Mouse (Mus musculus): ENCODE results near the gene Pik3c2b. TPM values are rescaled to one million over a fixed set of nuclear protein-coding genes. Genes with fewer than 3 reads are reported as not detected.

The Pik3c2b gene
- total RNA-seq, 2 experiments from 2014 or later: 22.7 to 24.3 TPM

DNA sequence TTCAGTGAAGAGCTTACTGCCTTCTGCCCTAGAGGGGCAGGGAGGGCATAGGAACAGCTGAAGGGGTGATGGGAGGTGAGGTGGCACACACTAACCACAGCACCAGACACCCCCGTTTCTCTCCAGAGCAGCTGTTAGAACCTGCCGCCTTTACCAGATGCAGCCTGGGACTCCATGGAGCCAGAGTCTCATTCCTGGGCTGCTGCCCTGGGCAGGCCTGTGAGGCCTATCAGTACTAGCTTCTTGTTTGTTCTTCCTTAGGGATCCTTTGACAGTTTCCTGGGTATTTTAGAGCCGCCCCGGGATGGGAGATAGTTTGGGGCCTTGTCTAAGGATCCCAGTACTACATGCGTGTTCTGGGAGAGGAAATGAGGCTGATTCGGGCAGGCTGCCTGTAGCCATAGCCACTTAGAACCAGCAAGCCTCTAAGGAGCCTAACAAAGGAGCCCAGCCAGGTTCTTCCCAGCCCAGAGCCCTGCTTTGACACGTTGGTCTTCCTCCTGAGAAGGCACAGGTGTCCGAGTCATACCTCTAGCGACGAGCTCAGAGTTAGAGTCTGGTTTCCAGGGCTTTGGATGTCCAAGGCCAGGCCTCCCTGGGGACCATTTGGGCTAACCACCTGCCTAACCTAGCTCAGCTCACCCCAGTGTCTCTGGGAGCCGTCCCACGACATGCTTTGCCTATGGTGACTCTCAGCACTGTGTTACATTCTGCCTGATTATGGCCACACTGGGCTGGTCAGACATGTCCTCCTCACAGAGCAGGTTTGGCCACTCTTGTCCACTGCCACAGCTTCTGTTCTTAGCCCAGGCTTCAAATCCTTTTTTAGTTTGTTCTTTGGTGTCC, 24.0 kb downstream of the Pik3c2b start:
- intact Hi-C loops (cut with DNase I): loop anchor here (2.0 kb wide), 1 partner anchor 23 kb away; no protein-coding TSS in a partner anchor
- peak in 1 of 2 experiments; percentile 50 for DNase-seq

DNA sequence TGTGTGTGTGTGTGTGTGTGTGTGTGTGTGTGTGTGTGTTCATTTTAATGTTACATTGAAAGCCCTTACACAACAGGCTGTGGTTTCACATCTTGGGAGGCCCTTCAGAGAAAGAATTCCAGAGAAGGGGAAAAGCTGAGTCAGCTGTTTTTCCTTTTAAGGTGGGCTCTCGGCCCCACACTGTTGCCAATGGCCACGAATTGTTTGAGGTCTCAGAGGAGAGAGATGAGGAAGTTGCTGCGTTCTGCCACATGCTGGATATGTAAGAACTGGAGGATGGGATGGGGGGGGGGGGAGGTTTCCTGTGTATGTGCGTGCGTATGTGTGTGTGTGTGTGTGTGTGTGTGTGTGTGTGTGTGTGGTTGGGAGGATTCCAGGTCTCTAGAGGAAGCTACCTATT, 24.7 kb downstream of the Pik3c2b start:
- intact Hi-C loops (cut with DNase I): no loop called here
- no peak for DNase-seq

DNA sequence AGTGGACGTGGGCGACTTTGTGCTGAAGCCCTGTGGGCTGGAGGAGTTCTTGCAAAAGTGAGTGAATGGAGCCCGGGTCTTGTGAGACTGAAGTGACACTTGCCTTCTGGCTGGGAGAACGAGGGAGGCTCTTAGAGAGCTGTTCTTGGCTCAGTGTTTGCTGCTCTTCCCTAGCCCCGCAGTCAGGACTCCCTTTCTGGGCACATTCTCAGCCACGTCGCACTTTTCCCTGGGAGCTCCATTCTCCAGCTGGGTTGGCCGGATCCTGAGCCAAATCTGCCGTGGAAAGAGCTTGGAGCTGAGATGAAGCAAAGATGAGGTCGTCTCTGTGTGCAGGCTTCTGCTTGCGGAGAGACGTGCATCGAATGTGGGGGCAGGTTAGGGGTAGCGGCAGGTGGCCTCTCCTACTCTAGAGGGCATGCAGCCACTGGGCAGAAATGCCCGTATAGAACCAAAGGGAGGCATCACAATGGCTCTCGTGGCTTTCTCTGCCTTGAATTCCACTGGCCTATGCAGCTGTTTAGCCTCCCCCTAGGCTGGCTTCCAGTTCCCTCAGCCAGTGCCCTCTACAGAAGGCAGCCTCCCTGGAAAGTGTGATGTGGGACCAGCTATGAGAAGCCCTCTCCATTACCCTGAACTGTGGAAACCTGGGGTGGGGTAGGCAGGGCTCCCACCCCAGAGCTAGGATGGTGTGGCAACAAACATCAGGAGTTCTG, 26.4 kb downstream of the Pik3c2b start:
- DNase-seq: peak; percentile 65 to 72
- intact Hi-C loops (cut with DNase I): no loop called here

DNA sequence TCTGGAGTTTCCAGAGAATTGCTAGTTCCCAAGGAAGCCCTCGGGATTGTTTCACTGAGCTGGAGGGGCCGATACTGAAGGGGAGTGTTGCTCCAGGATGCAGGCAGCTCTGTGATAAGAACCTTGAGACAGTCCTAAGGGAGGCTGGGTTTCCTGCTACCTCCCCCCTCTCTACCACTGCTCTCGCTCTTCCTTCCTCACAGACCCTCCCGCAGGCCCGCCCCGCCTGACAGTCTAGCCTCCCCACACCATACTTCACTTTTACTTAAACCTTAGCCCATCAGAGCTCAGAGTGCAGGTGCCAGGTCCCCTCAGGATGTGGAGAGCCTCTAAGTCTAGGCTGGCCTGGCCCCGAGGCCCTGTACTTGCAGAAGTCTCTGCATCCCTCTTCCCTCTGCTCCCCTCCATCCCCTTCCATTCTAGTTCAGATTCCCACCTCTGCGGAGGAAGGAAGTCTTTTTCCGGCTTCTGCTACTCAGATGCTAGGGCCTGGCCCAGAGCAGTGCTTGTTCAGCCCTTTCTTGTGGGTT, 27.9 kb downstream of the Pik3c2b start:
- intact Hi-C loops (cut with DNase I): loop anchor here (1.0 kb wide), 1 partner anchor 12 kb away; no protein-coding TSS in a partner anchor
- DNase-seq: peak; percentile 48 to 53

DNA sequence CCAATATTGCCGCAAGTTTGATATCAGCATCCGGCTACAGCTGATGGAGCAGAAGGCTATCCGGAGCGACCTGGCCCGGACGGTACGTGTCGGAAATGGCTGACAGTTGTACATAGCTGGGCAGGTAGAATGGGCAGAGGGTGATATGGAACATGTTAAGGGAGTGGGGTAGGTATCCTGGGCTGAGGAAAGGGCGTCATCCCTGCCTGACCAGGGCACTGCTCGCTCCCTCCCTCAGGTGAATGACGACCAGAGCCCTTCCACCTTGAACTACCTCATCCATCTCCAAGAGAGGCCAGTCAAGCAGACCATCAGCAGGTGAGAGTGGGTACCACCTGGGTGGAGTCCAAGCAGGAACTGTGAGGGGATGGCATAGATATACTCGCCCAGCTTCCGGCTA, 29.1 kb downstream of the Pik3c2b start:
- intact Hi-C loops (cut with DNase I): no loop called here
- no peak for DNase-seq

DNA sequence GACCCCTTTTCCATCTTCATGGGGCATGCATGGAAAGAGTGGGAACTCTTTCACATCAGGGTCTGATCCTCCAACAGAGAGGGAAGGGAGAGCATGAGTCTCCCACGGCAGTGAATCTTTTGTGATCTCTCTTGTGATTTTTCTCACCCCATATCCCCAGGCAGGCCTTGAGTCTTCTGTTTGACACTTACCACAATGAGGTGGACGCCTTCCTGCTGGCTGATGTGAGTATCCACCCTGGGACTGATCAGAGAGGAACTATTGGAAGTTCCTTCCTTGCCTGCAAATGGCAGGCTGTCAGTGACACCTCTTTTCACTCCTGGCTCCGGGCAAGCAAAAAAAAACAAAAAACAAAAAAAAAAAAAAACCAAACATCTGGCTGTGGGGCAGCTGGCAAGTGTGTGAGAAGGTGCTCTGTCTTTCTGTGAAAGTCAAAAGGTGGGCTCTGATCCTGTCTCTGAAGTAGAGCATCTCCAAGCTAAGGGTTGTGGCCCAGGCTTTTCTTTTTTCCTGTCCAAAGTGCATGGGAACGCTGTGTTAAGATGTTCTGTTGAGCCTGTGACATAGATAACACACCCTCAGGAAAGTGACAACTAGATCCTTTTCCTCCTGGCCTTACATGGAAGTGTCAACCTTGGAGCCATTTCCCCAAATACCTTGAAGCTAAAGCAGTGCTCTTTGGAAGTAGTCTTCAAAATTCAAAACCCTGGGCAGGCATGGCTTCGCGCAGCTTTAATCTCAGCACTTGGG, 30.4 kb downstream of the Pik3c2b start:
- DNase-seq: no peak
- intact Hi-C loops (cut with DNase I): no loop called here

DNA sequence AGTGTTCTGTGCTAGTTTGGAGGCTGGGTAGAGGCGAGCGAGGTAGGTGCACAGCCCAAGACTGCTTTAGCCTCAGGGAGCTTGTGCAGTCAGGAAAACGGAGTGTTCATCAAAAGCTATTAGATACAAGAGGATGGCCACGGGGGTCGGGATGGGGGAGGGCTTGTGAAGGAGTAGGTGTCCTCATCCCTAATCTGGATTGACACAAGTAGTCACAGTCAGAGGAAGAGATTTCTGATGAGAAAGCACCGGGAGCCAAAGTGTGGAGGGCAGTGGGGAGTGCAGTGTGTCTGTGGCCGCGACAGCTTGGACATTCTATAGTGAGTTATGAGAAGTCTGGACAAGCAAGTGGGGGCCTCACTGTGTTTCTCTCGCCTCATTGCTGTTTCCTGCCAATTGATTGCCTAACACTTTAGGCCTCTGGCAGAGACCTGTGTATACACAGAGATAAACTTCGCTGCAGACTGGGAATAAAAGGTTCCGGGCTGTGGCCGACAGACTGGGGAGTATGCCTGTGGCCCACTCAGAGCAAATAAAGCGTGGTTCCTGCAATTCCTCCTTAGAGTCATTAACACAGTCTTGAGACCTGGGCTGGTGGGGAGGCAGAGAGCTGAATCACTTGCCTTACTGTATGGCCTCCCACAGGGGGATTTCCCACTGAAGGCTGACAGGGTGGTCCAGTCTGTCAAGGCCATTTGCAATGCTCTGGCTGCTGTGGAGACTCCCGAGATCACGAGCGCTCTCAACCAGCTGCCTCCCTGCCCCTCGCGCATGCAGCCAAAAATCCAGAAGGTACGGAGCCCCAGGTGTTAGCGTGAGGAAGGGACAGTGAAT, 31.4 kb downstream of the Pik3c2b start:
- DNase-seq: peak; percentile 55 to 64
- intact Hi-C loops (cut with DNase I): no loop called here

DNA sequence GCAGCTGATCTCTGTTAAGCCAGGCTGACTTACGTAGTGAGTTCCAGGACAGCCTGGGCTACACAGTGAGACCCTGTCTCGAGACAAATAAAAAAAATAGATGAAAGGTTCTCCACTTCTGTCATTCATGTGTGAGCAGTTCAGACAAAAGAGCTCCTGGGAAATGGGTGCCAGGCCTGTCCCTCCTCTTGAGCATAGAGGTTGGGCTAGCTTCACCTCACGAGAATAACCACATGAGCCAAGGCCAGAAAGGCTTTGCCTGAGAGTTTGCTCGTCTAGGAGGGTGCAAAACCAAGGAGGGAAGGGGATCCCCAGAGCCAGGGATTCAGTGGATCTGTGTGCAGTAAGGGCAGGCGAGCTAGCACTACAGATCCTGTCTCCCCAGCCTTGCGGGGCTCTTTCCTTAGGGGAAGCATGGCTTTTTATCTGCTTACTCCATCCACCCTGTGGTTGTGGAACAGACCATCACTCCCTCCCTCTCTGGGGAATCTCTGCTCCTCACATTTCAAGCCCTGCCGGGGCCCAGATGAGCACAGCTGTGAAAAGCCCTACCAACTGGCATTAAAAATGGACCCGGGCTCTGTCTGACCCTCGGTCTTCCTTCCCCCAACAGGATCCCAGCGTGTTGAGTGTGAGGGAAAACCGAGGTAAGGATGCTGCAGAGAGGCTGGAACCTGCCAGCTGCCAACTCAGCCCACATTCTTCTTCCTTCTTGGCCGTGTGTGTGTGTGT, 32.3 kb downstream of the Pik3c2b start:
- intact Hi-C loops (cut with DNase I): no loop called here
- peak in 1 of 2 experiments; percentile 53 for DNase-seq

DNA sequence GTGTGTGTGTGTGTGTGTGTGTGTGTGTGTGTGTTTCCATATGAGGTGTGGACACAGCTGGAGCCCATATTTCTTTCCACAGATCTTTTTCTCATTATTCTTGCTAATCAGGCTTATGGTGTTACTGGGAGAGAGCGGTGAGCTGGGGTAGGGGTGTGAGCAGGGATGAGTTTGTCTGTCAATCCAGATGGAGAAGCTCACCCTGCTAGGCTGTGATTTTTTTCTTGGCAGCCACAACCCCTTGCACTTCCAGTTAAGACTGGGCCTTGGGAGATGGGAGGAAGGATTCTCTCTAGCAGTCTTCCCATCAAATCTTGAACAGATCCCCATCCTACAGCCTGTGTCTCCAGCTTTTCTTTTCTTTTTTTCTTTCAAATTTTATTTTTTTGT, 32.9 kb downstream of the Pik3c2b start:
- intact Hi-C loops (cut with DNase I): no loop called here
- no peak for DNase-seq

DNA sequence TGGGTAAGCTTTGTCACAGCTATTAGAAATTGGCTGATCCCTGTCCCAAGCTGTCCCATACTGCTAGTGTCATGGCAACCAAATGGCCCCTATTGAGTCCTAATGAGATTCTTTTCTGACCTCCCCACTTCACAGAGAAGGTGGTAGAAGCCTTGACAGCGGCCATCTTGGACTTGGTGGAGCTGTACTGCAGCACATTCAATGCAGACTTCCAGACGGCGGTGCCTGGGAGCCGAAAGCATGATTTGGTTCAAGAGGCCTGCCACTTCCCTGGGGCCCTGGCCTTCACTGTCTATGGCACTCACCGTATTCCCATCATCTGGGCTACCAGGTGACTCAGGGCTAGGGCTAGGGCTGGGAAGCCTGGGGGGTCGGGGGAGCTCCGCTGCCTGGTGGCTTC, 34.0 kb downstream of the Pik3c2b start:
- intact Hi-C loops (cut with DNase I): no loop called here
- no peak for DNase-seq

DNA sequence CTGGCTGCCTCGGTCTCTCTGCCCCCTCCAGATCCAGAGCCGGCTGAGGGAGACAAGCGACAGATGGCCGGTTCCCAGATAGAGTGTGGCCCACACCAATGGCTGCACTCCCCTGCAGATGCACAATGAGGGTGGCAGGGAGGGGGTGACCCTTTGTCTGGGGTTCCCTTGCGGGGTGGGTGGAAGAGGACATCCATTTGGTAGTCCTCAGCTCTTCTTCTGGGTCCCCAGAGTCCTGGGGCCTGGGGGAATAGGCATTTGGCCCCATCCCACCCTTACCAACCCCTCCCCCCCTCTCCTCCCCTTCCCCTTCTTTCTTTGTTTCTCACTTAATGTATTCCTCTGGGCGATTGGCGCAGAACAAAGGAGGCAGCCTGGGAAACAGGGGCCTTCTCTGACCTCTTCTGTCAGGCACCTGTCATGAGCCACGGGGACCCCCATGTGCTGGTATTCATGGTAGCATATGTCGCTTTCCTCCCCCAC, 34.7 kb downstream of the Pik3c2b start:
- intact Hi-C loops (cut with DNase I): no loop called here
- no peak for DNase-seq

DNA sequence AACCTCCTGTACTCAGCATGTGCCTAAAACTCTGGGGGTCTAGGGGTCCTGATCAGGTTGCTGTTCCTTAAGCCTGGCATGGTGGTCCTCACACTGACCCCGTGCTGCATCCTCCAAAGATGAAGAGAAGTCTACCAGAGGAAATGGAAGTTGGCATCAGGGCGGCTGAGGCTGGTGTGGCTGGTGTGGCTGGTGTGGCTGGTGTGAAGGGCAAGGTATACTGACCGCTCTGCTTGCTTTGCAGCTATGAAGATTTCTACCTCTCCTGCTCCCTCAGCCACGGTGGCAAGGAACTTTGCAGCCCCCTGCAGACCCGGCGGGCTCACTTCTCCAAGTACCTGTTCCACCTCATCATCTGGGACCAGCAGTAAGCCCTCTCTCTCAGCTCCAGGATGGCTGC, 35.2 kb downstream of the Pik3c2b start:
- intact Hi-C loops (cut with DNase I): no loop called here
- DNase-seq: no peak

DNA sequence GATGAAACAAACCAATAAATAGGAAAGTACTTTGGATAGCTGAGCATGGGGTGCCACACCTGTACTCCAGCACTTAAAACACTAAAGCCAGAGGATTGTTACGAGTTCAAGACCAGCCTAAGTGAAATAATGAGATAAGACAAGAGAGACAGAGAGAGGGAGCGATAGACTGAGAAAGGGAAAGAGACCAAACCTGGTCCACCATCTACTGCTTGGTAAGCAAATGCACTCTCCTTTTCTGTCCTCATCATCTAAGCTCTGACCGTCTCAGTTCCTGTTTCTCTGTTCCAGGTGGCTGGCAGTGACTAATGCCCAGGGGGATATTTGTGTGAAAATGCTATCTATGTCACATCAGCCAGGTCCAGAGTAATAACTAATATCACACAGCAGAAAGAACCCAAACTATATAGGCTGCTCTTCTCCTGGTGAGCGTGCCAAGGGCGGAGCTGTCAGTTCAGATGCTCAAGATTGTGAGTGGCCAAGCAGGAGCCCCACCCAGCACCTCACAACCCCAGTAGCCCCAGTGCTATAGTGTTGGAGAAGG, 37.6 kb downstream of the Pik3c2b start:
- DNase-seq: no peak
- intact Hi-C loops (cut with DNase I): no loop called here

DNA sequence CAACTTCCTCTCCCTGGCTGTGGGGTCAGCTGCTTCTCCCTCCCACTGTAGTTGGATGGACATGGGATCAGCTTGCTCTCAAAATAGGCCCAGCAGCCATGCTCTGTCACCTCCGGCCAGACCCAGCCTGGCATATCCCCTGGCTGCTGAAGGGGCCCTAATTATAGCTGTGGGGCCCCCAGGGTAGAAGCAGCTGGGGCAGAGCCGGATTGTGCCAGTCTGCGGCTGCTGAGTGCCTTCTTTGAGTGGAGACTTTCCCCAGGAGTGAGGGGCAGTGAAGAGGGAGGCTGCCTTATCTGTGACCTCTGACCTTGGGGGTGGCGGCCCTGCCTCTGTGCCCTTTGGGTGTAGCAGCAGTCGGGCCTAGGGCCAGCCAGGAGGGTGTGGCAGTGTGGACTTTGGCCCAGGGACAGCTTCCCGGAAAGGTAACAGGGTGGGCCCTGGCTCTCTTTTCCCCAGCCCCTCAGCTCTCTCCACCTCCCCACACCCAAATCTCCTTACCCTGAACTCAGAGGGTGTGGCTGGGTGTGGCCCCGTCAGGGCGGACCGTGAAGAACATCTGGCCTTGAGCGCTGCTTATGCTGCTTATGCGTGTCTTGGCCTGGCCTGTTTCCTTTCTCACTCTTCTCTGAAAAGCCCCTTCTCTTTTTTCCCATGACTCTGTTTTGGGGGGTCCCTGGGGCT, 38.6 kb downstream of the Pik3c2b start:
- DNase-seq: peak; percentile 56 to 61
- intact Hi-C loops (cut with DNase I): no loop called here

DNA sequence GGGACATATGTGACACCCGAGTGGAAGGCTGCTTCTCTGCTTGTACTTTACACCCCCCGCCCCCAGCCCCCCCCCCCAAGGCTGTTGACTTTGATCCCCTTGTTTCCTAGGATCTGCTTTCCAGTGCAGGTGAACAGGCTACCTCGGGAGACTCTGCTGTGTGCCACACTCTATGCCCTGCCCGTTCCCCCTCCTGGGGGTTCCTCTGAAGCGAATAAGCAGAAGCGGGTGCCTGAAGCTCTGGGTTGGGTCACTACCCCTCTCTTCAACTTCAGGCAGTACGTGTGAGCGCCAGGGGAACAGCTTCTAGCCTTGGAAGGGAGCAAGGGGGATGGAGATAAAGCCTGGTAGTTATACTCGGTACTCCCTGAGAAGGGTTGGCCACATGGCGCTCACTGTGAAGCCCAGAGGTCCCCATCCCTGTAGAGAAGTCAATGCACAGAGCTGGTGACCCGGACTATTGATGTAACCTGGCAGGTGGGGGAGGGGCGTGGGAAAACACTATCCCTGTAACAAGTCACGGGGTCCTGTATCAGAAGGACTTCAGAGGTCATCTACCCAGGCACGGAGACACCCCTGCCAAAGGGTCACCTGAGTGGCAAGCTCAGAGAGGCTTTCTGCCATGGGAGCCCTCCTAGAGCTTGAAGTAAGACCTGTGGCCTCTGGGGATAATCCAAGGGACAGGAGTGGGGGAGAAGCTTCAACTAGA, 39.4 kb downstream of the Pik3c2b start:
- intact Hi-C loops (cut with DNase I): loop anchor here (1.0 kb wide), 1 partner anchor 12 kb away; no protein-coding TSS in a partner anchor
- no peak for DNase-seq

DNA sequence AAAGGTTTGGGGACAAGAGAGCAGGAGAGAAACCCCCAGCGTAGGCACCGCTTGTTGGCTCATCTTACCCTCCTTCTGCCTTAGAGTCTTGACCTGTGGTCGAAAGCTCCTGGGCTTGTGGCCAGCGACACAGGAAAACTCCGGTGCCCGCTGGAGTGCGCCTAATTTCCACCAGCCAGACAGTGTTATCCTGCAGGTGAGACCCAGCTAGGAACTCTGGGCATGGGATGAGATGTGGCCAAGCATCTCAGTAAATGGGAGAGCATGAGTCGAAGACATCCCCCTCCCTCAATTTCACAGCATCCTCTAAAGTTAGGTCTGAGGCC, 39.9 kb downstream of the Pik3c2b start:
- intact Hi-C loops (cut with DNase I): loop anchor here (1.0 kb wide), 1 partner anchor 12 kb away; no protein-coding TSS in a partner anchor
- DNase-seq: no peak

DNA sequence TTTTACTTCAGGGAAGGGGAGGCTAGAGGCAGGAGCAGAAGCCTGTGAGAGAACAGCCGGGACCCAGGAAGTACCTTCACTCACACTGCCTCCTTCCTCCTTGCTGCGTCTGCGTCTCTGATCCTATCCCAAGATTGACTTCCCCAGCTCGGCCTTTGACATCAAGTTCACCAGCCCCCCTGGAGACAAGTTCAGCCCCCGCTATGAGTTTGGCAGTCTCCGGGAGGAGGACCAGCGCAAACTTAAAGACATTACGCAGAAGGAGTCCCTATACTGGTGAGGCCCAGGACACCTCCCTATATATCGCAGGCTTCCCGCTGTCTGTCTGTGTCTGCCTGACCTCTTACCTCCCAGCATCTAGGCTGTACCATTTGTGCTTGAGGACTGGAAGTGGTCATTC, 41.3 kb downstream of the Pik3c2b start:
- intact Hi-C loops (cut with DNase I): loop anchor here (1.0 kb wide), 1 partner anchor 48 kb away; no protein-coding TSS in a partner anchor
- no peak for DNase-seq
